Mouse (Mus musculus) heart, postnatal 25 days (tissue): ENCODE results near the gene Clec9a. TPM values are rescaled to one million over a fixed set of nuclear protein-coding genes. Genes with fewer than 3 reads are reported as not detected.

ENCODE experiments used
- DNase-seq: peaks from one replicate; pipeline ENCODE4 v3.0.0; 2022; ENCODE audit warnings: low spot score
- intact Hi-C: fragments of 180-260 bp; cut with DNase I; formaldehyde crosslinking; loops from one replicate; pipeline ENCODE4 v1.15.1; 2025
- total RNA-seq, 2 experiments: library from RNA; stranded (reverse); gene quantifications; 2 replicates each; pipeline ENCODE4 v1.2.3; 2021

Gene Clec9a
- total RNA-seq, 2 experiments from 2014 or later = 0.28 TPM; not detected in 1

DNA sequence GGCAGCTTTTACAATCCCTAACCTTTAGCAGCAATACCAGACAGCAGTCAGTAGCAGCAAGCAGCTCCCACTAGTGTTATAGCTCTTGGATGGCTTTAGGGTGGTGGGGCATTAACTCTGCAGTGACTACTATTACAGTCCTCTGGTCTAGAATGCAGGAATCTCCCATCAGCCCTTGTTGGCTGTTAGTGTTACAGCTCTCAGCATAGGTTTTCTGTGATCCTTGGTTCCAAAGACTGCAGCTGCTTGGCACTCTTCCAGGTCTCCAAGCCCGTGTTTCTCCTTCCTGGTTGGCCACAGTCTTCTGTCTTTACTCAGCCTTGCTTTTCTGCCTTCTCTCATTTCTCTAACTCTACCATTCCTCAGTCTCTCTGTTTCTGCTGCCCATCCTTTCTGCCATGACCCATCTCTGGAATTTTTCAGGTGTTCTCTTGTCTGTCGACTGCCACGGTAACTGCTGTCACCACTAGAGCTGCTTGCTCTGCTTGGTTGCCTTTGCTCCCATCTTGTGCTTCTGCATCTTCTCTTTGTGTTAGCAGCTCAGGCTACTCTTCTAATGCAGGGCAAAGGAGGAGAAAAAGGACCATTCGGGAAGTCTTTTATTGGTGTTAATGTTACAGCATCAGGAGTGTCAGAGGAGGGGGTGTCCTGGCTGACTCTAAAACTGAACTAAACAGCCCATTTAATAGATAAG is 14.5 kb downstream of the Clec9a start:
- no peak for DNase-seq
- intact Hi-C loops = no loop called here

DNA sequence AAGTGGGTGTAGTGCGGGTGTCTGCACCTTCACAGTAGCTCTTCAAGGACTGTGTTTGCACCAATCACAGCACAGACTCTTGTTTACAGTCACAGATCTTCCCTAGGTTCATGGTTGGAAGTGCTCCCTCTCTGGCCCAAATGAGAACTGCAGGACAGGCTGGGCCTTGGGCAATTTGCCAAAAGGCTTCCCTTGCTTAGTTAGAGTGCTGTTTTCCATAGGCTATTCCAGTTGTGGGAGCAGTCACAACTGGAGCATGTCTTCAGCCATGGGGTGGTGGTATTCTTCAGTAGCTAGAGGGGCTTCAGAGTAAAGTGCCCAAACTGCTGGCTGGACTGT is 15.0 kb downstream of the Clec9a start:
- peak; percentile 54 for DNase-seq
- intact Hi-C loops = no loop called here

DNA sequence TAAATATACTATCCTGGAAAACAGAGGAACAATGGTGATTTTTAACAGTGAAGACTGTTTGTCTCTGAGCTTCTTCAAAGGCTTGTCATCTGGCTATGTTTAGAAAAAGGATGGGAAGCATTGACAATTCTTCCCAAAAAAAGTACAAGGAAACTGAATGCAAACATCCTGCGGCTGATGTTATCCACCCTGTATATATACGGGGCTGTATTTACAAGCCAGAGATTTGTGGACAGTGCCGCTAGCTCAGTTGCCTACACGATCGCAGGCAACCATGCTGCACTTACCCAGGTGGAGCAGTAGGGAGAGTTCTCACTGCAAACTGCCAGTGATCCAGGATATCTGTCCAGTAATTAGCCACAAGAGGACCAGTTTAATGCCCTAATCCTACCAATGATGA is 16.6 kb downstream of the Clec9a start:
- intact Hi-C loops = no loop called here
- DNase-seq = no peak

DNA sequence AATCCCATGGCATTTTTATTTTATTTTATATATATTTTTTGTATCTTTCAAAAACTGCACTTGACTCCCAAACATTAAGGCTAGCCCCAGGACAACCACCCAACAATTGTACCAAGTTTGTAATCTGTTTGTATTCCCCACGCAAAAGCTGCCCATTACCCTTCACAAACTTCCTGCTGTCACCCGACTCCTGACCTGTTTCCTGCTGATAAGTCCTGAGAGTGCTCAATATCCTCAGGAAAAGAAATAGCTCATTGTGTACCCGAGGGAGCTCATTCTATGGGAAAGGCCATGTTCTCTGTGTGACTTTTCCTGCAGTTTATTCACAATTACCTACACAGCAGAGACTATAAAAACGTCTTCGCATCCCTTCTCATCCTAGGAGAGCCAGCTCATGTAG is 17.1 kb downstream of the Clec9a start:
- intact Hi-C loops = loop anchor here (2.0 kb wide), 1 partner anchor 21 kb away; no protein-coding TSS in a partner anchor
- peak; percentile 45 for DNase-seq

DNA sequence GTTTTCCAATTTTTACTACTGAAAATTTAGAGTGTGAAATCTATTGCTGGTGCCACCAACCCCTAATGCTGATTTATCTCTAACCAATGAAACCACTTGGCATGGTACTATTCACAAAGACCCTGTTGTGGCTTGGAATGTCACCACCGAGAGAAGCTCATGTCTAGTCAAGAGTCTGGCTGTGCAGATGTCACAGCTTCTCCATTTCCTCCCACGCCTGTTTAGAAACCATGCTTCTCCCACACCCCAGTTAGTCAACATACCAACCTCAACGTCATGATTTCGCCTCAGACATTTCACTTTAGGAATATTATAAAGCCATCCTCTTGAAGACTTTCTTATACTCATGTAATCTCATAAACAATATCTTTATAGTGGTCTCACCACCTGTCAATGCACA is 18.6 kb downstream of the Clec9a start:
- intact Hi-C loops = loop anchor here (2.0 kb wide), 1 partner anchor 20 kb away; no protein-coding TSS in a partner anchor
- no peak for DNase-seq

DNA sequence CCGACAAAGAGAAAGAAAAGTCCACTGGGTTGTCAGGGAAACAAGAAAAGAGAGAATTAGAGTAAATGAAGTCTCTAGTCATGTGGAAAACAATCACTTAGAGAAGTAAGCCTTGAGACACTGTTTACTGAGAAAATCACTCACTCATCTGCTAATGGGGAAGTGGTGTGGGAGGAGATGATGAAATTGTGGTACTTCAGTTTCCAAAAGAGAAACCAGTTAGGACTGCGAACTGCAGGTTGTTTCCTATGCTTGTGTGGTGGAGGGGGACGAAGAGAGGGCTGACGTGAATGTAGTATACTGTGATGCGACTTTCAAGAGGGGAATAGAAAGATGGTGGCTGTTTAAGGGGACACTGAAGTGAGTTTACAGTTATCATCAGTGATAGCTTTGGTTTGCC is 25.6 kb downstream of the Clec9a start:
- intact Hi-C loops = no loop called here

DNA sequence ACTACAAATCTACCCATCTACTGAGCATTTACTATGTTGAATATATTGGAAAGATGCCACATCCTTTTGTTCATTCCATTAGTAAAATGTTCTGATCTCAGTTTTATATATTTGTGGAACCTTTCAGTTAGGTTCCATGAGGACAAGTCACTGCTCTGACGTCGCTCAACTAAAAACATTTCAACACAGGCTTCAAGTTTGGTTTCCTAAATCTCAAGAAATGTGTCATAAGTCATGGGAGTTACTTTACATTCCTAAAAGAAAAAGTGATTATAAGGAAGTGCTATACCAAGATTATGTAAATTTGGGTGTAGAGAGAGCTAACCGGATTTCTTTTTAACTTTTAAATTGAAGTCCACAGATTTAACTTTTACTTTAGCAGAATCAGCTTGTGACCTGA is 27.4 kb downstream of the Clec9a start:
- no peak for DNase-seq
- intact Hi-C loops = no loop called here

More for the DNA sequence above, 25.6 kb downstream of the Clec9a start:
- DNase-seq = no peak

DNA sequence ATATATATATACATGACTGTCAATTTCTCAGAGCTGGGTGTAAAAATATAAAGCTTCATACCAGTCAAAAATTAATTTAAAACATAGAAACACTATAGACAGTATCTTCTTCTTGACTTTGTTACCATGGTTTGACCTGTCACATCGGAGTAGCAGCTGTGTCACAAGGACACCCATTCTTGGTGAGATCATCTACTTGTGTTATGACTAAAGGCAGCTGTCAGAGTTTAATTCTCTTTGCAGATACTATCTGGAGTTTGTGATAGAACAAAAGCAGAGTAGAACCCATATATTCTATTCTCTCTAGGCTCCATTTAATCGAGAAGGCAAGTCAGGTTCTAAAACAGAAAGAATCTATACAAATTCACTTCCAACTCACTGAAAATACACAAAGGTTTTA is 29.4 kb downstream of the Clec9a start:
- DNase-seq = no peak
- intact Hi-C loops = no loop called here

DNA sequence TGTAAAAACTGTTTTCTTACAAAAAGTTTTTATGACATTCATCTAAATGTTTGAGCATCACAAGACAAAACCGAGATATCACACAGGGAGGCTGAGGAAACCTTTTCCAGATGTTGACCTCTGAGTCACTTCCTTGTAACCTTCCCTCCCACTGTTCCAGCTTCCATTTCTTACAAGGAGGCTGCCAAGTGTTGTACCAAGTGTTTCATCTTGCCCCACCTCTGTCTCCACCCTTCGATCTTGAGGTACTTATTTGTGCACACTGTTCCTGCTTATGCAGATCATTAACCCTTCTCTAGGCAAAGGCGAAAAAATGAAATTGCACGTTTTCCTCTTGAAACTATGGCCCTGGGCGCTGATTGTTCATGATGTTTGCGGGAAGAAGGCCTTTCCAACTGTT is 41.1 kb downstream of the Clec9a start:
- intact Hi-C loops = no loop called here
- DNase-seq = peak; percentile 13

DNA sequence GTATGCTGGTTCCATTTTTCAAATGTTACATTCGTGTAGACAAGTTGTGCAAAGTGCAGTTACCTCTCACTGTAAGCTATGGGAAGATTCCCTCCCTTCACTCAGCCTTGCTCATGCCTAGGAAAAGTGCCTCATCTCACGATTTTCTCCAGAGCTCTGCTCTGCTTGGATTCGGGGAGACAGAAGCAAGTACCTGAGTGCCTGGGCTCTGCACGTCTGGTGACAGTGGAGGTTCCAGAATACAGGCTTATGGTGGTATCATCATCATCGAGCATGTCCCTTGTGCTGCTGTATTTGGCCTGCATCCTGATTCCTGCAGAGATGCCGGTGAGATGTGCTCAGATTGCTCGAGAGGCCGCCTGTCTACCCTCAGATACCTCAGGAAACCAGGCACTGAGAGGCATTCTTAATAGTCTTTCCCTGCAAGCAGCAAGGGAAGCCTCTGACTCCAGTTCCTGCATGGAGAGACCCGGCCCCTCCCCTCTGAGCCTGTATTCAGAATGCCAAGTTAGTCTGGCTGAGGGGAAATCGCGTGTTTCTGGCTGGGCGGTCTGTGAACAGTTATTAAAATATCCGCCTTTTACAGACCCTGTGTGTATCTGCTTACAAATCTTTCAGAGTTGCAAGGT is 42.9 kb downstream of the Clec9a start, which contains the start of gene Clec1a:
TSS of gene Clec1a (minus strand) at position 590 of the 629 bp plus-strand sequence.
- peak; percentile 37 for DNase-seq
- intact Hi-C loops = no loop called here

DNA sequence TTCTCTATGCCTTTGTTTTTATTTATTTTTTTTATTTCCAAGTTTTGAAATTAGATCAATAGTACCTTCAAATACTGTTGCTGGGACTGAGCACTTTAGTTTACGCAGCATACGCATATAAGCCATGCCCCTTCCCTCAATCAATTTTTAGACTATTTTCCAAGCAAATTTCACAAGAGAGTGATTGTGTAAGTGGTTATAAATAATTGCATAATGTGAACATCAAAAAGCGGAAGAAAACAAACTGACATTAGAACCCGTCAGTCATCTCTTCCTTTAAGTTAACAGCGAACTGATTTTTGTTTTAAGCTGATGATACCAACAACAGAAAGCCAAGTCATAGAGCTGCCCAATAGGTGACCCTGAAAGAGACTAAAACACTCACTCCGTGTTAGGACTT is 62.7 kb downstream of the Clec9a start:
- intact Hi-C loops = no loop called here
- no peak for DNase-seq

DNA sequence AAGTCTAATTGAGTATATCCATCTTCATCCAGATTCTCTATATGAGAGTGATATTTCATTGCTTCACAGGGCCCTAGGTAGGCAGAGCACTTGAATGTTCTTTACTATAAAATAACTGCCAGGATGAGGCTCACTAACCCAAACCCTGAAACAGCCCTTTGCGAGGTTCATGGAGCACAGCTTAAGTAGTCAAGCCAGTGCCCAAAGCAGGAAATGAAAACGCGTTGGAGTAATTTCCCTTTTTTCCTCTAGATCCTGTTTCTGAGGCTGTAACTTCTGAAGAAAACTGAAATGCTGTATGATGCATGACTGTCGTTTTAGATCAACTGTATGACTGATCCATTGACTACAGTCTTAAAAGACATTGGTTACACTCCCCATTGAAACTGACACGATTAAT is 64.0 kb downstream of the Clec9a start:
- intact Hi-C loops = no loop called here
- DNase-seq = no peak

Other genes with a start within 250 kb of the Clec9a start
- gene Clec2d, start 228.2 kb upstream of the Clec9a start, total RNA-seq = 10 to 100 TPM; 36.3 to 40.3 TPM
- under 1 TPM in 1 of 2 experiments, not detected in 1; 0.34 TPM for gene Cd69, start 133.4 kb upstream of the Clec9a start, total RNA-seq
- not detected for gene 4922502D21Rik, start 77.1 kb upstream of the Clec9a start, total RNA-seq
- 1 to 10 TPM; 1.1 TPM for gene Clec12a, start 66.2 kb upstream of the Clec9a start, total RNA-seq
- under 1 TPM; 0.22 to 0.31 TPM for gene Clec12b, start 23.0 kb upstream of the Clec9a start, total RNA-seq
- 1 to 10 TPM in 1 of 2 experiments, under 1 TPM in 1; 0.81 to 2.2 TPM for gene Clec1b, start 11.6 kb upstream of the Clec9a start, total RNA-seq
- 10 to 100 TPM; 10.2 to 11.3 TPM for gene Clec1a, start 43.1 kb downstream of the Clec9a start, total RNA-seq
- under 1 TPM; 0.06 to 0.47 TPM for gene Olr1, start 98.3 kb downstream of the Clec9a start, total RNA-seq
- gene Tmem52b, start 103.7 kb downstream of the Clec9a start, total RNA-seq = not detected
- gene Gabarapl1, start 124.3 kb downstream of the Clec9a start, total RNA-seq = 100 to 1,000 TPM in 1 of 2 experiments, 10 to 100 TPM in 1; 97.1 to 107 TPM
- not detected for gene Klre1, start 169.0 kb downstream of the Clec9a start, total RNA-seq
- gene Klrd1, start 182.9 kb downstream of the Clec9a start, total RNA-seq = not detected
- gene Klrk1, start 215.0 kb downstream of the Clec9a start, total RNA-seq = under 1 TPM in 1 of 2 experiments, not detected in 1; 0.25 TPM
- gene Klrc3, start 234.5 kb downstream of the Clec9a start, total RNA-seq = not detected